Mouse (Mus musculus) testis, adult 2 months (tissue): ENCODE results near the gene Olfr17.

Experiments
- CTCF ChIP-seq: fragments of 200-500 bp; IDR thresholded peaks from 2 replicates; pipeline ENCODE4 v1.5.1; 2012; ENCODE audit warnings: low read depth, mild to moderate bottlenecking, inconsistent platforms, low read length, moderate library complexity; ENCODE audit not compliant: control insufficient read depth, insufficient read depth, insufficient replicate concordance
- POLR2A ChIP-seq: fragments of 200-500 bp; IDR thresholded peaks from 2 replicates; pipeline ENCODE4 v1.6.1; 2012; ENCODE audit warnings: low read depth, mild to moderate bottlenecking, inconsistent platforms, low read length, moderate library complexity; ENCODE audit not compliant: control insufficient read depth

- TF ChIP-seq CTCF (no peak), POLR2A (no peak)
These were observed 22.3 kb upstream of the Olfr17 start, which contains the start of gene Olfr714 for GRCm38 (mm10) chr7:107070681-107071080.
